Mouse (Mus musculus) heart, embryonic 16.5 days (tissue): Measurements from ENCODE around the gene Banp. TPM values are rescaled to one million over a fixed set of nuclear protein-coding genes. Genes with fewer than 3 reads are reported as not detected.

Experiments
- ATAC-seq: fragments of 200-750 bp; cut with Nextera tagmentation; replicated peaks from 2 replicates; pipeline ENCODE4 v1.8.0; 2017; ENCODE audit warnings: moderate number of reproducible peaks; ENCODE audit not compliant: insufficient read depth, low FRiP score; ENCODE audit errors: extremely low read depth
- H3K27ac ChIP-seq: fragments of 300-500 bp; sonication (generic); 2 replicates; pipeline ENCODE4 v1.5.1; 2014; ENCODE audit warnings: mild to moderate bottlenecking, low read length, control low read depth, moderate library complexity
- H3K27me3 ChIP-seq: fragments of 300-500 bp; sonication (generic); 2 replicates; pipeline ENCODE4 v1.6.1; 2014; ENCODE audit warnings: low read length, mixed read lengths; ENCODE audit not compliant: control insufficient read depth, insufficient read depth
- H3K36me3 ChIP-seq: fragments of 300-500 bp; sonication (generic); 2 replicates; pipeline ENCODE4 v1.6.1; 2014; ENCODE audit not compliant: control insufficient read depth, insufficient read depth
- H3K4me1 ChIP-seq: fragments of 300-500 bp; sonication (generic); 2 replicates; pipeline ENCODE4 v1.6.1; 2014; ENCODE audit warnings: low read length, mixed read lengths; ENCODE audit not compliant: control insufficient read depth, insufficient read depth
- H3K4me2 ChIP-seq: fragments of 300-500 bp; sonication (generic); 2 replicates; pipeline ENCODE4 v1.6.1; 2014; ENCODE audit warnings: low read depth, mild to moderate bottlenecking, control low read depth, low read length
- H3K4me3 ChIP-seq: fragments of 300-500 bp; sonication (generic); 2 replicates; pipeline ENCODE4 v1.5.1; 2014; ENCODE audit warnings: mild to moderate bottlenecking, control low read depth, low read length
- H3K9ac ChIP-seq: fragments of 300-500 bp; sonication (generic); 2 replicates; pipeline ENCODE4 v1.6.1; 2014; ENCODE audit warnings: low read length, control low read depth
- H3K9me3 ChIP-seq: fragments of 300-500 bp; sonication (generic); replicated peaks from 2 replicates; pipeline ENCODE4 v1.6.1; 2016; ENCODE audit warnings: low read length; ENCODE audit not compliant: control insufficient read depth
- WGBS: fragments of 180-500 bp; shearing (Covaris S2); extraction: QIAGEN DNeasy Blood & Tissue Kit; methylation state at CpG from one replicate; pipeline ENCODE4 v1.1.7; 2014; 5-methylcytosine and 5-hydroxymethylcytosine counted together
- polyA plus RNA-seq: library from polyadenylated mRNA; unstranded; fragments of >200 nt; fragmentation: Nextera tagmentation; extraction: Ambion mirVana; gene quantifications from 2 replicates; pipeline ENCODE4 v1.2.1, GENCODE M21; 2015

The Banp gene
- polyA plus RNA-seq, 1 experiment from 2014 or later = 33.1 TPM

GRCm38 (mm10) chr8:122062508-122063223 lies 113.1 kb downstream of the Banp start:
- Histone ChIP-seq H3K4me3 (no peak overlapping the region), H3K36me3 (no peaks in the 10 kb centered on the region), H3K27me3 (no peaks in the 10 kb centered on the region), H3K4me2 (no peak overlapping the region), H3K9me3 (no peaks in the 10 kb centered on the region), H3K4me1 (no peaks in the 10 kb centered on the region), H3K9ac (no peak overlapping the region), H3K27ac (no peak overlapping the region)
- WGBS = 80% methylated on average over 12 of the region's 12 CpGs
- ATAC-seq = no peak

- ATAC-seq = no peak
- no peaks in the 10 kb centered on the region for H3K36me3 ChIP-seq
- H3K4me2 ChIP-seq = no peak overlapping the region
- H3K4me3 ChIP-seq = no peak overlapping the region
- H3K9me3 ChIP-seq = no peaks in the 10 kb centered on the region
- 72% methylated on average over 7 of the region's 7 CpGs for WGBS
- no peaks in the 10 kb centered on the region for H3K4me1 ChIP-seq
- H3K9ac ChIP-seq = no peak overlapping the region
- no peaks in the 10 kb centered on the region for H3K27me3 ChIP-seq
- H3K27ac ChIP-seq = no peak overlapping the region
These were observed 114.8 kb downstream of the Banp start for GRCm38 (mm10) chr8:122064353-122064752.

GRCm38 (mm10) chr8:122067783-122068505 lies 118.4 kb downstream of the Banp start:
- Histone ChIP-seq H3K36me3 (no peaks in the 10 kb centered on the region), H3K9ac (no peak overlapping the region), H3K4me2 (no peak overlapping the region), H3K27me3 (no peaks in the 10 kb centered on the region), H3K4me3 (no peak overlapping the region), H3K4me1 (no peaks in the 10 kb centered on the region), H3K9me3 (no peaks in the 10 kb centered on the region), H3K27ac (no peak overlapping the region)
- no peak for ATAC-seq
- 59% methylated on average over 15 of the region's 15 CpGs for WGBS

- Histone ChIP-seq H3K4me3 (no peak overlapping the region), H3K4me1 (no peaks in the 10 kb centered on the region), H3K27ac (no peak overlapping the region), H3K9ac (no peak overlapping the region), H3K36me3 (no peaks in the 10 kb centered on the region), H3K4me2 (no peak overlapping the region), H3K27me3 (no peaks in the 10 kb centered on the region), H3K9me3 (no peaks in the 10 kb centered on the region)
- ATAC-seq = no peak
- 86% methylated on average over 13 of the region's 13 CpGs for WGBS
These were observed 119.1 kb downstream of the Banp start for GRCm38 (mm10) chr8:122068609-122069008.

GRCm38 (mm10) chr8:122069281-122069680 lies 119.7 kb downstream of the Banp start:
- no peaks in the 10 kb centered on the region for H3K36me3 ChIP-seq
- 66% methylated on average over 11 of the region's 11 CpGs for WGBS
- no peak overlapping the region for H3K4me2 ChIP-seq
- no peaks in the 10 kb centered on the region for H3K27me3 ChIP-seq
- H3K4me1 ChIP-seq = no peaks in the 10 kb centered on the region
- H3K27ac ChIP-seq = no peak overlapping the region
- H3K9ac ChIP-seq = no peak overlapping the region
- no peak overlapping the region for H3K4me3 ChIP-seq
- no peaks in the 10 kb centered on the region for H3K9me3 ChIP-seq
- no peak for ATAC-seq

- Histone ChIP-seq H3K36me3 (no peaks in the 10 kb centered on the region), H3K4me3 (no peak overlapping the region), H3K27me3 (peaks cover 3% of the 10 kb centered on the region; the same call in 1 of the 2 replicates), H3K9me3 (no peaks in the 10 kb centered on the region), H3K4me1 (peaks cover 3% of the 10 kb centered on the region), H3K4me2 (no peak overlapping the region), H3K9ac (no peak overlapping the region), H3K27ac (no peak overlapping the region)
- WGBS = 68% methylated on average over 4 of the region's 4 CpGs
- no peak for ATAC-seq
These were observed 121.6 kb downstream of the Banp start for GRCm38 (mm10) chr8:122071193-122071592.

GRCm38 (mm10) chr8:122073964-122074363 lies 124.4 kb downstream of the Banp start:
- Histone ChIP-seq H3K4me1 (peaks cover 4% of the 10 kb centered on the region), H3K4me3 (no peak overlapping the region), H3K9me3 (no peaks in the 10 kb centered on the region), H3K4me2 (no peak overlapping the region), H3K27me3 (peaks cover 3% of the 10 kb centered on the region; the same call in 1 of the 2 replicates), H3K36me3 (no peaks in the 10 kb centered on the region), H3K27ac (no peak overlapping the region), H3K9ac (no peak overlapping the region)
- ATAC-seq = no peak
- WGBS = 64% methylated on average over 9 of the region's 9 CpGs

GRCm38 (mm10) chr8:122074442-122074841 lies 124.9 kb downstream of the Banp start:
- no peak overlapping the region for H3K27ac ChIP-seq
- H3K4me1 ChIP-seq = peaks cover 4% of the 10 kb centered on the region
- peaks cover 3% of the 10 kb centered on the region; the same call in 1 of the 2 replicates for H3K27me3 ChIP-seq
- no peak overlapping the region for H3K4me2 ChIP-seq
- no peak for ATAC-seq
- H3K4me3 ChIP-seq = no peak overlapping the region
- 59% methylated on average over 9 of the region's 9 CpGs for WGBS
- no peak overlapping the region for H3K9ac ChIP-seq
- no peaks in the 10 kb centered on the region for H3K36me3 ChIP-seq
- H3K9me3 ChIP-seq = no peaks in the 10 kb centered on the region

- Histone ChIP-seq H3K27me3 (peaks cover 3% of the 10 kb centered on the region; the same call in 1 of the 2 replicates), H3K9me3 (no peaks in the 10 kb centered on the region), H3K27ac (no peak overlapping the region), H3K36me3 (no peaks in the 10 kb centered on the region), H3K9ac (no peak overlapping the region), H3K4me1 (peaks cover 4% of the 10 kb centered on the region), H3K4me2 (no peak overlapping the region), H3K4me3 (no peak overlapping the region)
- 61% methylated on average over 4 of the region's 4 CpGs for WGBS
- no peak for ATAC-seq
These were observed 125.4 kb downstream of the Banp start for GRCm38 (mm10) chr8:122074977-122075376.
